Mouse (Mus musculus) cerebellum, postnatal 25 days (tissue): ENCODE measurements around the gene E130218I03Rik.

Experiments used
- DNase-seq, 2 experiments: peaks; one replicate each; pipeline ENCODE4 v3.0.0; 2021; ENCODE audit warnings: mixed read lengths in 2 of 2

The E130218I03Rik gene

GRCm38 (mm10) chr4:134243516-134244250 is at the start of gene E130218I03Rik:
TSS of gene E130218I03Rik (plus strand) at chr4:134243662.
- DNase-seq: no peak

DNA sequence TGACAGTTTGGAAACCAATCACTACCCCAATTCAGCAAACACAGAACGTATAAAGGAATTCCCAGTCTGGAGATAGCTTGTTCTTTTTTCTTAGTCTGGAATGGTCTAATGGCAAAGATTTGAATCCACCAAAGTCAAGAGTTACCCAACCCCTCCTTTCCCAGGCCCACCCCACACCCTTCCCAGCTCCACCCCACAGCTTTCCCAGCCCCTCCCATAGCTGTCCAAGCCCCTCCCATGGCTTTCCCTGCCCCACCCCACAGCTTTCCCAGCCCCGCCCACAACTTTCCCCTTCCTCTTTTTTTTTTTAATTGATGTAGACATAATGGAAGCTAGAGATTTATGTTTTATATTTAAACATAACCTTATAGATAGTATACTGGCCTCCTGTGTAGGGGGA is 44.1 kb upstream of the E130218I03Rik start:
- no peak for DNase-seq

- DNase-seq: no peak
Measured at GRCm38 (mm10) chr4:134202904-134203303, 40.6 kb upstream of the E130218I03Rik start, which contains the start of gene Gm7534. TSS of gene Gm7534 (minus strand) at chr4:134203004.

DNA sequence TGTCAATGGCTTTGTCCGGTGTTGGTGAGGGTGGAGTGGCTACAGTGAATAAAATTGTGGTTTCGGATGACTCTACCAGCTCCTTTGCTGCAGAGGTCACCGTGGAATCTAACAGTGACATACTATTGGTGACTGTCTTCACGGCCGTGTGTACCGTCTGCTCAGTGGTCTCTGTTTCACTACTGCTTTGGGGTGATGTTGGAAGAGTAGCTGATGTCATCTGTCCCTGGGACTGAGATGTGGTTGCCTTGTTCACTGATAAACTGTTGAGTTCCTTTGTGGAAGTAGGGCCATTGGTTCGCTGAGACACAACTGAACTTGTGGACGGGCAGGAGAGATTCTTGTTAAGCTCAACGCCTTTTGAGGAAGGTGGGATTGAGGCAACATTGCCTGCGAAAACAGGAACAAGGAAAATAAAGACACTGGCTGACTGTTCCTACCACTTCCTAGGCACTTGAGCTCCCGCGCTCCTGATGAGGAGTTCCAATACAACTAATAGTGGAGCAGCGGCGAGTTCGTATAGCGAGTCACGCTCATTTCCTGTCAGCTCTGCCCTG is 40.0 kb upstream of the E130218I03Rik start:
- no peak for DNase-seq

GRCm38 (mm10) chr4:134206488-134207053 is 36.9 kb upstream of the E130218I03Rik start:
- no peak for DNase-seq

DNA sequence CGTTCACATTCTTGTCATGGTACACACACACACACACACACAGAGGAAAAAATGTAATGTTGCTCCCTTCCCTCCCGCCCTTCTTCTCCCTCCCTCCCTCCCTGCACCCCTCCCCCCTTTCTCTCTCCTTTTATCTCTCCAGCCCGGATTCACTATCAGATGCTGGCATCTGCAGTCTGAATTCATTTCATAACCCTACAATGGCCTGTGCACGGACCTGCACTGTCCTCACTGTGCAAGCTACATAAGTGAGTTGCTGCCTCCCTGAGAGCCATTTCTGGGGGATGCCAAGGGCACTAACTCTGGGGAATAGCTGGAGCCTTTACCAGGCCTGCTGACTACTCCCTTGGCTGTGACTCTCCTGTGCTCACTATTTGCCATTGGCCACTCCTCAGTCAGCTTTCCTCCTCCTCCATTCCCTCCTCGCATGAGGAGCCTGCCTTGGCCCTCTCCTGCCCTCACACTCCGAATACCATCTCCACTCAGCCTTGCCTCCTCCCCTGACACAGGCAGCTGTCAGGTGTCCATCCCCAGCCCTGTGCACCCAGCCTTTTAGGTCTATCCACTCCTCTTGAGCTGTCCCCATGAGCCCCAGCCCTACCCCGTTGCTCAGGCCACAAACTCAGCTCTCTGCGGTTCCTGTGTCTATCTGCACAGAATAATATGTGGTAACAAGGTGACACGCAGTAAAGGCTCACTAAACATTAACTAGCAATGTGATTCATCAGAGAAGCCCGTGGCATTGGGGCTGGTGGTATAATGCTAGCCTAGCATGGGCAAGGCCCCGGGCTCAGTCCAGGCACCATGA is 20.5 kb upstream of the E130218I03Rik start:
- no peak for DNase-seq

DNA sequence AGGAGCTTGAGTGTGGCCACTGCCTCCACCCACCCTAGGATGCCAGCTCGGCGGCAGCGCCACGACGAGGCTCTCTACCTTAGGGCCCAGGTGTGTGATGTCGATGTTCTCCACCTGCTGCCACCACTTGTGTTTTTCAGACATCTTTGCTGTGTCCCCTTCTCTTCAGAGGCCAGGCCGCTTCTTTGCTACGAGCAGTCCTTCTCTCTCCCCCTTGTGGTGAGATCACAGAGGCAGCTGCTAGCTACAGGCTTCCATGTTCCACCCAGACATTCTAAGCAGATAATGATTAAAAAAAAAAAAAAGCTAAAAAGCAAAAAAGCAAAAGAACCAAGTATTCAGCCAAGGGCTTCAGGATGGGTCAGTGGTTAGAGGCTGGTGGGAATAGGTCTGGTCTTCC is 16.3 kb upstream of the E130218I03Rik start, which contains the start of gene Catsper4:
Catsper4 (minus strand) TSS at position 190 of the 400 bp plus-strand sequence.
- DNase-seq: no peak

GRCm38 (mm10) chr4:134230431-134230830 is 13.0 kb upstream of the E130218I03Rik start:
- no peak for DNase-seq

GRCm38 (mm10) chr4:134234876-134235275 is 8.6 kb upstream of the E130218I03Rik start:
- no peak for DNase-seq

DNA sequence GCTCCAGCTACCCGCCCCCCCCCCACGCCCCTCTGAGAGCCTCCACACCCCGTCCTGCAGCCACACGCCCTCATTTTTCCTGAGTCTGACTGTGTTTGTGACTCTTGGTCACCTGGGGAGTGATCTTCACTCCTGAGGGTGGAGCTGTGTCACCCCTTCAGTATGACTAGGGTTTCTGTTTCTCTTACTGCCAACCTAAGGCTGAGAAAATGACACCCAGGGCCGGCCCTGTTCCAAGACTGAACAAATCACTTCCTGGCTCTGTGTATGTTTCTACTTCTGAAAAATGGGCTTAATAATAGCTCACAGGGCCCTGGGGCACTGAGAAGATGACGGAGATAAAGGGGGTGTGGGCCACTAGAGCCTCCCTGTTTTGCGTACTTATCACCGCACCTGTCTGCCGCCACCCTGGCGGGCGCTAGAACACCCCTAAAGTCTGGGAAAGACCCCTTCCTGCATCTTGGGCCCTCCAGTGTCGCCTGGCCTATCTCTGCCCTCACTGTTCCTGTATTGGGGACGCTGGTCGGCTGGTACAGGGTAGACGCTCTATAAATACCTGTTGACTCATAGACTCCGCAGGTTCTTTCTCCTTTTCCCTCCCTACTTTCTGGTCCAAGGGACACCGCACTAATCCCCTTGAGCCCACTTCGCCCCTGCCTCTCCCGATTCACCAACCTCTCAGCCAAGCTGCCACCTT is 5.7 kb upstream of the E130218I03Rik start:
- no peak for DNase-seq

DNA sequence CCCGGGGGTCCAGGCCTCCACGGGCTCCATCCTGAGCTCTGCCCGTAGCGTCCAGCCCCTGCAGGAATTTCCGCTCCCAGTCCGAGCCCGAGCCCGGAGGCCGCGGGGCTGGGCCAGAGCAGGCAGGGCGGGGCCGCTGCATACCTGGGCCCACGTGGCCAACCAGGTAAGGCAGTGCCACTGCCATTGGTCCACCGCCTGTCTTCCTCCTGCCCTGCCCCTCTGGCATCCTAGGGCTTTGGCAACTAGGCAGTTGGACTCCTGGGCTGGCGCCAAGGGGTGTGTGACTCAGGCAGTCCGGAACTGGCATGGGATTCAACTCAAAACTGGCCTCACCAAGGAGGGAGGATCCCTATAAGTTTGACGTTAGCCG is 5.2 kb upstream of the E130218I03Rik start, which contains the start of gene Cnksr1:
Cnksr1 (minus strand) TSS at position 121 of the 373 bp plus-strand sequence.
- peak; percentile 76 to 89 for DNase-seq

DNA sequence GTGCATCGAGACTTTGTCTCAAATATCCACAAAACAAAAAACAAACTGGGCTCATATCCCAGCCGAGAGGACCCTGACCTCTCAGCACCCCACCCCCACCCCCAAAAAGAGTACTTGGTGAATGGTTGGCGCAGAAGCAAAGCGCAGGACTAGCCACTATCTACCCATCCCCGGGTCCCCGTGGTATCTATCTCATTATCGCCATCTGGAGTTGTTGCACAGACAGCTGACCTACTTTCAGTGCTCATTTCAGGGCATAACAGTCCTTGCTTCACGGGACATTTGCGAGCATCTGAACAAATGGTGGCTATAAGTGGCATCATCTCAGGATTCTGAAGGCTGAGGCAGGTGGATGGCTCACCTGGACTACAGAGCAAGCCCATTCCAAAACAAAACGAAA is 4.8 kb upstream of the E130218I03Rik start:
- DNase-seq: peak in 1 of 2 experiments; percentile 30

- peak; percentile 96 to 98 for DNase-seq
Measured at GRCm38 (mm10) chr4:134245148-134245843, 1.8 kb downstream of the E130218I03Rik start, which contains the start of gene Zfp593. TSS of gene Zfp593 (minus strand) at chr4:134245592.

GRCm38 (mm10) chr4:134246256-134246655 is 2.8 kb downstream of the E130218I03Rik start:
- no peak for DNase-seq

DNA sequence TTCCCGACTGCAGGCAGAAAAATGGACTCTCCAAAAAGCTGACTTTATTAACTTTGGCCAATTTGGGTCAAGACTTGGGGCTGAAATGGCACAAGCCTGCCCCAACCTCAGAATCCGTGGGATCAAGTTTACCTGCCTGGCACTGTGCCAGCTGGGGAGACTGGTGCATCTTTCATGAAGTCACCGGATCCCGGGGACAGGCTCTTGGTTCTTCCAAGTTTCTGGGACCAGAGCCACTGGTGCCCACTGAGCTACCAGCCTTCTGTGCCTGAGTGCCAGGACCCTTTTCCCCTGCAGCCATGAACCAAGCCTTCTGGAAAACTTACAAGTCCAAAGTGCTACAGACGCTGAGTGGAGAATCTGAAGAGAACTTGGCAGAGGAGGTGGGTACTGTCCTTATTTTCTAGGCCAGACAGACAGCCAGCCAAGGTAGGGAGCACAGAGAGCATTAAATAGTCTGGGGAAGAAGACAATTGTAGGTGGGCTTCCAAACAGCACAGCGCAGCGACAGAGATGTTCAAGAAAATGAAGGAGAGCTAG is 3.3 kb downstream of the E130218I03Rik start, which contains the start of gene Gm30191:
Gm30191 (plus strand) TSS at position 217 of the 540 bp plus-strand sequence.
- DNase-seq: peak; percentile 26 to 45

GRCm38 (mm10) chr4:134249651-134250050 is 6.2 kb downstream of the E130218I03Rik start:
- DNase-seq: peak; percentile 74 to 84

DNA sequence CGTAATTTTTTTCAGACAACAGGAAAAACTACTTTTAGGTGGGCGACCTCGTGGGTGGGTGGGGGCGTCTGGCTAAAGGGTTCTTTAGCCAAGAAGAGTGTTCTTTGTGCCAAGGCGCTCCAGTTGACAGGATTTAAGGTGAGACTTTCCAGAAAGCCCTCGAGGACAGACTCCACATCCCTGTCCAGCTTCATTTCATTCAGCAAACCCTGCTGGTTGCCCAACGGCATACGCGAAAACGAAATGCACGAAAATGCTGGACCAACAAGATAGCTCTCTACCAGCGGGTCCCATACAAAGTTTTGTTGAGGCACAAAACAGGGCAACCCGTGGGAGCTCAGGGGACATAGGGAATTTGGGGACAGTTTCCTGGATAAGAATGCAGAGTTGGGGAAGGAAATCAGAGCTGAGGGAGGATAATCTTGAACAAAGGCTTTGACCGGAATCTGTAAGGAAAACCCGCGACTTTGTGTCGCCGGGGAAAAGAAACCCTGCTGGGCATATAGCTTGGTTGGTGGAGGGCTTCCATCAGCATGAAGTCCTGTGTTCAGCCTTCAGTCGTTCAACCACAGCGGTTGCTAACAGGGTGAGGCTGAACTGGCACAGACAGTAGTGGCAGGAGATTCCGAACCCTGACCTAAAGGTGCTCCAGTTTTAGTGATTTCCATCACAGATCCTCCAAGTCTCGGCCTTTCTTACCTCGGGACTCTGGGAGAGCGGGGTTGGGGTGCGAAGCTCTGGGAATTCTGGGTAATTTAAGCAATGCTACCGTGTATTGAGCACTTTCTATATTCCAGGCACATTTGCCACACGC is 6.9 kb downstream of the E130218I03Rik start:
- DNase-seq: no peak

DNA sequence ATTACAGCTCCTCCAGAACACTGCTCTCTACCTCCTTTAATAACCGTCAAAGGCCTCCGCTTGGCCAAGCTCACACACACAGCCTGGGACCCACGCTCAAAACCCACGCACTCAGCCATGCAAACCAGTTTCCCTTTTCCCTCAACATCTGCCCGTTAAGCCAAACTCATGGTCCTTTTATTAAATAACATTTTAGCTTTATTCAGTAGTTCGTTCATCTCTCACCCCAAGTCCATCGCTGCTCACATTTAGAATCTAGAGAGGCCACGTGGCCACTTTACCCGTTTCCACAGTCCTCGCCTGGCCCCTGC is 7.4 kb downstream of the E130218I03Rik start:
- DNase-seq: no peak

GRCm38 (mm10) chr4:134251241-134252130 is 8.0 kb downstream of the E130218I03Rik start:
- peak; percentile 52 to 58 for DNase-seq
